Mouse (Mus musculus): ENCODE data around the gene Tomt. TPM values are rescaled to one million over a fixed set of nuclear protein-coding genes. Genes with fewer than 3 reads are reported as not detected.
"Not testable (repeated sequence)": the region's sequence is repeated elsewhere in the genome, so short reads cannot be mapped to it uniquely, and the experiment has no call there.

Gene Tomt
- total and polyA plus RNA-seq, 2 experiments: 0.22 TPM; not detected in 1

DNA sequence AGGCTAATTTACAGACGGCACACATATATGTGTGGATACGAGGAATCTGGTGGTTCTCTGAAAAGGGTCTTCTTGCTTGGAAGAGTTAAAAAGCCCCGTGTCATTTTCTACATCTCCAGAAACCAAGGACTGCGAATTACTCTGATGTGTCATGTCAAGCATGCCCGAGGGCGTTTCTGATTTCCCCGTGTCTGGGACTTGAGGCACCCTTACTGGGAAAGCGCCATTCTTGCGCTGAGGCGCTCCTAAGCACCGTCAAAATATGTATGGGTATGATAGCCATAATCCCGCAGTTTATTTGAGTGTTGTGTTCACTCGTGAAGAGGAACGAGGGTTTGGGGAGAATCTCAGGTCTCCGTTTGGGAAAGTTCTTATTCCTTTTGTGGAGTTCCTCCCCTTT is 27.1 kb upstream of the Tomt start:
- Histone ChIP-seq H3K9ac (ENCODE audit: low read depth, low read length) (peak overlapping the region; percentile 58), H3K79me2 (ENCODE audit: control insufficient read depth, insufficient read depth, low read length) (peaks cover 25% of the 10 kb centered on the region; the same call in 1 of the 2 replicates), H3K4me3 (ENCODE audit: insufficient read depth, low read depth, low read length) (peak overlapping the region; percentile 51), H3K27ac (replicated peaks; ENCODE audit: insufficient read depth, low read depth, low read length) (peak overlapping the region; percentile 27), H3K27me3 (ENCODE audit: control insufficient read depth, insufficient read depth, low read length) (no peaks in the 10 kb centered on the region), H3K4me1 (ENCODE audit: control insufficient read depth, insufficient read depth, low read length) (peaks cover 6% of the 10 kb centered on the region; the same call in 1 of the 2 replicates), H3K36me3 (ENCODE audit: control insufficient read depth, insufficient read depth, low read length) (no peaks in the 10 kb centered on the region)
- 2% methylated on average over 15 of the region's 15 CpGs for WGBS
- no peak for DNase-seq (ENCODE audit: extremely low read depth, low read depth, low spot score)
- TF ChIP-seq CTCF (IDR thresholded peaks at IDR 0.05; ENCODE audit: low read depth, low read length): no peak
- no peak for TF ChIP-seq POLR2A (IDR thresholded peaks at IDR 0.05; ENCODE audit: extremely low read depth, insufficient read depth, low read length)

DNA sequence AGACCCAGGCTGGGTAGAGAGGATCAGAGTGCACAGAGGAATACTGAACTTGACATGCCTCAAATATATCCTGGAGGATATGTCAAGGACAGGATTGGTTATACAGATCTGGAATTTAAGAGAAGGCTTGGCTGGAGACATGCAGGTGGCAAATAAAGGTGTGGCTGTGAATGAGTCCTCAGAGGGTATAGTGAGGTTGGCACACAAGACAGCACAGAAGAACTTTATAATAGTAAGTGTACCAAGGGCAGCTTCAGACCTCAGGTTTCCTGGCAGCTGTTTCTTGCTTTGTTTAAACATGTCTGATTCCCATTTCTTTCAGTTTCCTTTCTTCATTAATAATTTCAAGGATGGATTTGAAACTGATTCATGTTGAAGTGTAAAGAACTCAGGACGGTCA is 26.4 kb upstream of the Tomt start:
- H3K27ac ChIP-seq (replicated peaks; ENCODE audit: insufficient read depth, low read depth, low read length): no peak overlapping the region
- TF ChIP-seq CTCF (IDR thresholded peaks at IDR 0.05; ENCODE audit: low read depth, low read length) (no peak), POLR2A (IDR thresholded peaks at IDR 0.05; ENCODE audit: extremely low read depth, insufficient read depth, low read length) (no peak)
- H3K36me3 ChIP-seq (ENCODE audit: control insufficient read depth, insufficient read depth, low read length): no peaks in the 10 kb centered on the region
- H3K79me2 ChIP-seq (ENCODE audit: control insufficient read depth, insufficient read depth, low read length): peaks cover 25% of the 10 kb centered on the region; the same call in 1 of the 2 replicates
- H3K4me3 ChIP-seq (ENCODE audit: insufficient read depth, low read depth, low read length): no peak overlapping the region
- H3K27me3 ChIP-seq (ENCODE audit: control insufficient read depth, insufficient read depth, low read length): no peaks in the 10 kb centered on the region
- DNase-seq (ENCODE audit: extremely low read depth, low read depth, low spot score): no peak
- peaks cover 6% of the 10 kb centered on the region; the same call in 1 of the 2 replicates for H3K4me1 ChIP-seq (ENCODE audit: control insufficient read depth, insufficient read depth, low read length)
- WGBS: 28% methylated on average over 1 of the region's 1 CpGs
- no peak overlapping the region for H3K9ac ChIP-seq (ENCODE audit: low read depth, low read length)

DNA sequence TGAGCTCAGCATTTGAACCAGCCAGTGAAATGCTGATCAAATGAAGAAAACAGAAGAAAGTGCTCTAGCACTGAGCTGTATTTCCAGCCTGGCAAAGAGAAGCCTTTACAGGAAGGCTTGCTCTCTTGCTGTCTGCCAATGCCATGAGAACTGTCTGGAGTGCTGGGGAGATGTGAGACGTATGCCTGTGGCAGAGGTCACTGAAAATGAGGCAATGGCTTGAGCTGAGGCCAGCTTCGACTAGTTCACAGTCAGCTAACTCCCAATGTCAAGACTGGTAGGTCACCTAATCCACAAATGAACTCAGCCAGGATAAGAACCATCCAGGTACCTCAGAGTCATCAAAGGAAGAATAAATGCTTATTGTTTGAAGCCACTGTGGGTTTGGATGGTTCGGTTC is 21.9 kb upstream of the Tomt start:
- TF ChIP-seq CTCF (IDR thresholded peaks at IDR 0.05; ENCODE audit: low read depth, low read length): no peak
- no peak for TF ChIP-seq POLR2A (IDR thresholded peaks at IDR 0.05; ENCODE audit: extremely low read depth, insufficient read depth, low read length)
- H3K79me2 ChIP-seq (ENCODE audit: control insufficient read depth, insufficient read depth, low read length): no peaks in the 10 kb centered on the region
- no peaks in the 10 kb centered on the region for H3K36me3 ChIP-seq (ENCODE audit: control insufficient read depth, insufficient read depth, low read length)
- H3K27me3 ChIP-seq (ENCODE audit: control insufficient read depth, insufficient read depth, low read length): no peaks in the 10 kb centered on the region
- peak; percentile 76 for DNase-seq (ENCODE audit: extremely low read depth, low read depth, low spot score)
- H3K4me1 ChIP-seq (ENCODE audit: control insufficient read depth, insufficient read depth, low read length): peaks cover 4% of the 10 kb centered on the region; the same call in 1 of the 2 replicates
- H3K27ac ChIP-seq (replicated peaks; ENCODE audit: insufficient read depth, low read depth, low read length): no peak overlapping the region
- no peak overlapping the region for H3K9ac ChIP-seq (ENCODE audit: low read depth, low read length)
- WGBS: 33% methylated on average over 3 of the region's 3 CpGs
- no peak overlapping the region for H3K4me3 ChIP-seq (ENCODE audit: insufficient read depth, low read depth, low read length)

DNA sequence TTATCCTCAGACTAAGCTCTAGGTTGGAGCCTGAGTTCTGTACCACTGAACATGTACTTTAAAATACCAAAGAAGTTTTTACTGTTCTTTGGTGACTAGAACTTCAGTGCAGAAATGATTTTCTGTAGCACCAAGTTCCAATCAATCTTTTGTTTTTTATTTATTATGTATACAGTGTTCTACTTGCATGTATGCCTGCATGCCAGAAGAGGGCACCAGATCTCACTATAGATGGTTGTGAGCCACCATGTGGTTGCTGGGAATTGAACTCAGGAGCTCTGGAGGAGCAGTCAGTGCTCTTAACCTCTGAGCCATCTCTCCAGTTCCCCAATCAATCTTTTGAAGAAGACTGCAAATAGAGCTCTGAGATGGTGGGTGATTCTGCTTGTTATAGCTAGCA is 19.7 kb upstream of the Tomt start:
- not testable (repeated sequence) for H3K79me2 ChIP-seq (ENCODE audit: control insufficient read depth, insufficient read depth, low read length); H3K4me3 ChIP-seq (ENCODE audit: insufficient read depth, low read depth, low read length); DNase-seq (ENCODE audit: extremely low read depth, low read depth, low spot score); H3K36me3 ChIP-seq (ENCODE audit: control insufficient read depth, insufficient read depth, low read length); H3K4me1 ChIP-seq (ENCODE audit: control insufficient read depth, insufficient read depth, low read length); H3K9ac ChIP-seq (ENCODE audit: low read depth, low read length); H3K27me3 ChIP-seq (ENCODE audit: control insufficient read depth, insufficient read depth, low read length); H3K27ac ChIP-seq (replicated peaks; ENCODE audit: insufficient read depth, low read depth, low read length)

GRCm38 (mm10) chr7:101918071-101918470 is 11.9 kb upstream of the Tomt start:
- no peak overlapping the region for H3K27ac ChIP-seq (replicated peaks; ENCODE audit: insufficient read depth, low read depth, low read length)
- H3K79me2 ChIP-seq (ENCODE audit: control insufficient read depth, insufficient read depth, low read length): no peaks in the 10 kb centered on the region
- peaks cover 8% of the 10 kb centered on the region for H3K4me1 ChIP-seq (ENCODE audit: control insufficient read depth, insufficient read depth, low read length)
- no peaks in the 10 kb centered on the region for H3K27me3 ChIP-seq (ENCODE audit: control insufficient read depth, insufficient read depth, low read length)
- DNase-seq (ENCODE audit: extremely low read depth, low read depth, low spot score): peak; percentile 55
- H3K4me3 ChIP-seq (ENCODE audit: insufficient read depth, low read depth, low read length): no peak overlapping the region
- no peak overlapping the region for H3K9ac ChIP-seq (ENCODE audit: low read depth, low read length)
- WGBS: 17% methylated on average over 1 of the region's 1 CpGs
- TF ChIP-seq POLR2A (IDR thresholded peaks at IDR 0.05; ENCODE audit: extremely low read depth, insufficient read depth, low read length) (no peak), CTCF (IDR thresholded peaks at IDR 0.05; ENCODE audit: low read depth, low read length) (peak; percentile 81)
- H3K36me3 ChIP-seq (ENCODE audit: control insufficient read depth, insufficient read depth, low read length): peaks cover 5% of the 10 kb centered on the region; the same call in 1 of the 2 replicates

DNA sequence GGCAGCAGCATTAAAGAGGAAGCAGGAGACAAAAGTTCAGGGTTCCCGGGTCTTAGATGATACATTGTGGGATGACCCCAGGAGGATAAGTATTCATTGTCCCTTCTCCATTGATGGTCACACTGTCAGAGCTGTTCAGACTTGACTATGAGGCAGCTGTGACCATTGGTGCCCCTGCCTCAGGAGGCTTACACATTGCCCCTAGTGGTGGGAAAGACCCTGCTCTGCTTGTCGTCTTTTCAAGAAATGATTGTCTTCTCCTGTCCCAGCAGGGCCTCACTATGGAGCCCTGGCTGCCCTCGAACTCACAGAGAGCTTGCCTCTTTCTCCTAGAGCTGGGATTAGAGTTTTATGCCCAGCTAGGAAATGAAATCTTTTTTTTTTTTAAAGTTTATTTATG is 5.8 kb upstream of the Tomt start:
- TF ChIP-seq POLR2A (IDR thresholded peaks at IDR 0.05; ENCODE audit: extremely low read depth, insufficient read depth, low read length) (no peak), CTCF (IDR thresholded peaks at IDR 0.05; ENCODE audit: low read depth, low read length) (no peak)
- Histone ChIP-seq H3K4me3 (ENCODE audit: insufficient read depth, low read depth, low read length) (no peak overlapping the region), H3K27me3 (ENCODE audit: control insufficient read depth, insufficient read depth, low read length) (no peaks in the 10 kb centered on the region), H3K27ac (replicated peaks; ENCODE audit: insufficient read depth, low read depth, low read length) (no peak overlapping the region), H3K36me3 (ENCODE audit: control insufficient read depth, insufficient read depth, low read length) (peaks cover 23% of the 10 kb centered on the region), H3K79me2 (ENCODE audit: control insufficient read depth, insufficient read depth, low read length) (peaks cover 3% of the 10 kb centered on the region; the same call in 1 of the 2 replicates), H3K9ac (ENCODE audit: low read depth, low read length) (no peak overlapping the region), H3K4me1 (ENCODE audit: control insufficient read depth, insufficient read depth, low read length) (peaks cover 36% of the 10 kb centered on the region)
- DNase-seq (ENCODE audit: extremely low read depth, low read depth, low spot score): no peak
- 84% methylated on average over 3 of the region's 3 CpGs for WGBS

Data from liver, adult 2 months (tissue).